Mouse (Mus musculus): ENCODE measurements at regions not wholly inside any gene's neighbourhood (a gene's known extent, or its start where the extent isn't known, plus 50 kb on each side); places are given as distances from the start of the nearest gene placed in this dataset.
A peak's percentile ranks its signal among the peaks of the same experiment; 100 is the strongest.

- Histone ChIP-seq H3K27ac (no peak overlapping the region), H3K4me3 (no peak overlapping the region), H3K9ac (no peak overlapping the region), H3K9me3 (no peaks in the 10 kb centered on the region), H3K36me3 (no peaks in the 10 kb centered on the region), H3K27me3 (no peaks in the 10 kb centered on the region), H3K4me2 (no peak overlapping the region), H3K4me1 (no peaks in the 10 kb centered on the region)
- peak; percentile 6; the same call in 1 of the 2 replicates for ATAC-seq (ENCODE audit: borderline replicate concordance, extremely low read depth, low FRiP score, low TSS enrichment)
- 63% methylated on average over 5 of the region's 5 CpGs for WGBS
These were observed 109.9 kb upstream of the Gm14444 start for GRCm38 (mm10) chr2:174899940-174900670.

GRCm38 (mm10) chr2:174900671-174900991 is 109.4 kb upstream of the Gm14444 start:
- H3K36me3 ChIP-seq, result no peaks in the 10 kb centered on the region
- no peaks in the 10 kb centered on the region for H3K4me1 ChIP-seq
- ATAC-seq (ENCODE audit: borderline replicate concordance, extremely low read depth, low FRiP score, low TSS enrichment), result peak; percentile 19; the same call in 1 of the 2 replicates
- H3K27me3 ChIP-seq, result no peaks in the 10 kb centered on the region
- no peak overlapping the region for H3K27ac ChIP-seq
- no peaks in the 10 kb centered on the region for H3K9me3 ChIP-seq
- H3K4me2 ChIP-seq, result no peak overlapping the region
- no peak overlapping the region for H3K9ac ChIP-seq
- H3K4me3 ChIP-seq, result no peak overlapping the region

- Histone ChIP-seq H3K36me3 (no peaks in the 10 kb centered on the region), H3K27me3 (no peaks in the 10 kb centered on the region), H3K27ac (no peak overlapping the region), H3K9me3 (no peaks in the 10 kb centered on the region), H3K4me1 (no peaks in the 10 kb centered on the region), H3K4me3 (no peak overlapping the region), H3K9ac (no peak overlapping the region), H3K4me2 (no peak overlapping the region)
- WGBS, result 87% methylated on average over 16 of the region's 16 CpGs
- no peak for ATAC-seq (ENCODE audit: borderline replicate concordance, extremely low read depth, low FRiP score, low TSS enrichment)
These were observed 108.2 kb upstream of the Gm14444 start for GRCm38 (mm10) chr2:174901801-174902200.

- Histone ChIP-seq H3K36me3 (no peaks in the 10 kb centered on the region), H3K27ac (no peak overlapping the region), H3K9me3 (no peaks in the 10 kb centered on the region), H3K4me2 (no peak overlapping the region), H3K4me1 (no peaks in the 10 kb centered on the region), H3K27me3 (no peaks in the 10 kb centered on the region), H3K4me3 (no peak overlapping the region), H3K9ac (no peak overlapping the region)
- WGBS, result 57% methylated on average over 7 of the region's 7 CpGs
- no peak for ATAC-seq (ENCODE audit: borderline replicate concordance, extremely low read depth, low FRiP score, low TSS enrichment)
These were observed 106.4 kb upstream of the Gm14444 start for GRCm38 (mm10) chr2:174903627-174904026.

- no peaks in the 10 kb centered on the region for H3K36me3 ChIP-seq
These were observed 104.0 kb upstream of the Gm14444 start for GRCm38 (mm10) chr2:174905865-174906639.

GRCm38 (mm10) chr2:174917146-174917905 is 92.7 kb upstream of the Gm14444 start:
- Histone ChIP-seq H3K9ac (no peak overlapping the region), H3K27me3 (no peaks in the 10 kb centered on the region), H3K4me3 (no peak overlapping the region), H3K36me3 (no peaks in the 10 kb centered on the region), H3K4me2 (peak overlapping the region; percentile 25; the same call in 1 of the 2 replicates), H3K27ac (no peak overlapping the region), H3K9me3 (no peaks in the 10 kb centered on the region), H3K4me1 (peaks cover 6% of the 10 kb centered on the region; the same call in 1 of the 2 replicates)
- ATAC-seq (ENCODE audit: borderline replicate concordance, extremely low read depth, low FRiP score, low TSS enrichment), result peak; percentile 44; the same call in 1 of the 2 replicates
- WGBS, result 26% methylated on average over 10 of the region's 10 CpGs

More at GRCm38 (mm10) chr2:174905865-174906639, 104.0 kb upstream of the Gm14444 start:
- H3K4me3 ChIP-seq, result no peak overlapping the region
- no peak overlapping the region for H3K9ac ChIP-seq
- WGBS, result 38% methylated on average over 6 of the region's 6 CpGs
- no peak overlapping the region for H3K27ac ChIP-seq
- H3K9me3 ChIP-seq, result no peaks in the 10 kb centered on the region
- no peaks in the 10 kb centered on the region for H3K4me1 ChIP-seq
- H3K4me2 ChIP-seq, result no peak overlapping the region
- peak; percentile 51 for ATAC-seq (ENCODE audit: borderline replicate concordance, extremely low read depth, low FRiP score, low TSS enrichment)
- no peaks in the 10 kb centered on the region for H3K27me3 ChIP-seq

- 31% methylated on average over 5 of the region's 5 CpGs for WGBS
- ATAC-seq (ENCODE audit: borderline replicate concordance, extremely low read depth, low FRiP score, low TSS enrichment), result no peak
- Histone ChIP-seq H3K9ac (no peak overlapping the region), H3K4me1 (peaks cover 6% of the 10 kb centered on the region; the same call in 1 of the 2 replicates), H3K27ac (no peak overlapping the region), H3K4me2 (no peak overlapping the region), H3K36me3 (no peaks in the 10 kb centered on the region), H3K27me3 (no peaks in the 10 kb centered on the region), H3K4me3 (no peak overlapping the region), H3K9me3 (no peaks in the 10 kb centered on the region)
These were observed 92.1 kb upstream of the Gm14444 start for GRCm38 (mm10) chr2:174917975-174918374.

GRCm38 (mm10) chr2:174922208-174922607 is 87.8 kb upstream of the Gm14444 start:
- H3K4me1 ChIP-seq, result peaks cover 4% of the 10 kb centered on the region; the same call in 1 of the 2 replicates
- no peaks in the 10 kb centered on the region for H3K9me3 ChIP-seq
- H3K4me2 ChIP-seq, result no peak overlapping the region
- no peak overlapping the region for H3K4me3 ChIP-seq
- no peak for ATAC-seq (ENCODE audit: borderline replicate concordance, extremely low read depth, low FRiP score, low TSS enrichment)
- H3K27me3 ChIP-seq, result no peaks in the 10 kb centered on the region
- H3K27ac ChIP-seq, result no peak overlapping the region
- no peaks in the 10 kb centered on the region for H3K36me3 ChIP-seq
- WGBS, result 50% methylated on average over 4 of the region's 4 CpGs
- no peak overlapping the region for H3K9ac ChIP-seq

GRCm38 (mm10) chr2:174929718-174930117 is 80.3 kb upstream of the Gm14444 start:
- Histone ChIP-seq H3K9me3 (no peaks in the 10 kb centered on the region), H3K36me3 (no peaks in the 10 kb centered on the region), H3K27me3 (no peaks in the 10 kb centered on the region), H3K9ac (no peak overlapping the region), H3K4me2 (no peak overlapping the region), H3K27ac (no peak overlapping the region), H3K4me1 (no peaks in the 10 kb centered on the region), H3K4me3 (no peak overlapping the region)
- 49% methylated on average over 2 of the region's 2 CpGs for WGBS
- ATAC-seq (ENCODE audit: borderline replicate concordance, extremely low read depth, low FRiP score, low TSS enrichment), result no peak

GRCm38 (mm10) chr2:174932137-174933012 is 77.7 kb upstream of the Gm14444 start:
- H3K27me3 ChIP-seq, result no peaks in the 10 kb centered on the region
- H3K4me2 ChIP-seq, result no peak overlapping the region
- ATAC-seq (ENCODE audit: borderline replicate concordance, extremely low read depth, low FRiP score, low TSS enrichment), result peak; percentile 71

GRCm38 (mm10) chr2:174933013-174933353 is 77.1 kb upstream of the Gm14444 start:
- Histone ChIP-seq H3K27me3 (no peaks in the 10 kb centered on the region), H3K4me2 (no peak overlapping the region), H3K9ac (no peak overlapping the region), H3K4me1 (no peaks in the 10 kb centered on the region), H3K36me3 (no peaks in the 10 kb centered on the region), H3K4me3 (no peak overlapping the region), H3K27ac (no peak overlapping the region), H3K9me3 (no peaks in the 10 kb centered on the region)
- no peak for ATAC-seq (ENCODE audit: borderline replicate concordance, extremely low read depth, low FRiP score, low TSS enrichment)
- 19% methylated on average over 6 of the region's 6 CpGs for WGBS

More at GRCm38 (mm10) chr2:174932137-174933012, 77.7 kb upstream of the Gm14444 start:
- no peaks in the 10 kb centered on the region for H3K36me3 ChIP-seq
- WGBS, result 32% methylated on average over 20 of the region's 20 CpGs
- no peaks in the 10 kb centered on the region for H3K4me1 ChIP-seq
- no peak overlapping the region for H3K4me3 ChIP-seq
- no peak overlapping the region for H3K27ac ChIP-seq
- no peaks in the 10 kb centered on the region for H3K9me3 ChIP-seq
- no peak overlapping the region for H3K9ac ChIP-seq

Data from lung, embryonic 15.5 days (tissue).